ENCODE assay signal across 33 mouse cellular contexts in the genomic region with DNA sequence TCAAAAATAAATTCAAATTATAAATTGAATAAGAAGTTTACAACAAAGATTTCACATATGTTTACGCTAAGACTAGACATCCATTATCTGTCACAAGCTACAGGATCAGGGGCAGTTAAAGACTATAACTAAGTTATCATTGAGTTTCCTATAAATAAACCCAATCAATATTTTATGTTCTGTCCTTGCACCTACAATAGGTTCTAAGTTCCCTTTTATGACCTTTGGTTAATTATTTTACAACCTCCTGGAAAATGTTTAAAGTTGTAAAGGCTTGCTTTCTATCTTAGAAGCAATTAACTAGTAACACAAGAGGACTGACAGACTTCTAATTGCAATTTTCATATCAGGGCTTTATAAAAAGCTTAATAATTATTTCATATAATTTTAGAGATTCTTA.
"Had no signal": no experiment of that assay in that cellular context is flagged by ENCODE, and none has a peak within 500 bp of the region (broad histone marks: within the 10 kb centered on the region; RNA-seq: fewer than 3 reads in every experiment).

No protein-coding gene starts in this region.

- H3K4me2 ChIP-seq: heart, embryonic 11.5 days; heart, embryonic 12.5 days; heart, embryonic 13.5 days; heart, embryonic 15.5 days; hindbrain, embryonic 12.5 days; hindbrain, embryonic 13.5 days; hindbrain, embryonic 14.5 days; hindbrain, embryonic 15.5 days; kidney, embryonic 15.5 days had no signal

- H3K27me3 ChIP-seq: heart, embryonic 12.5 days; heart, embryonic 13.5 days; heart, embryonic 15.5 days; hindbrain, embryonic 12.5 days; hindbrain, embryonic 13.5 days; hindbrain, embryonic 15.5 days; kidney, embryonic 15.5 days had no signal

- H3K27ac ChIP-seq: heart, embryonic 10.5 days; heart, embryonic 13.5 days; heart, embryonic 15.5 days; hindbrain, embryonic 10.5 days; hindbrain, embryonic 12.5 days; hindbrain, embryonic 13.5 days; hindbrain, embryonic 14.5 days; hindbrain, embryonic 15.5 days; hindbrain, postnatal 0 days; kidney, embryonic 15.5 days; kidney, postnatal 0 days; layer of hippocampus, adult 2 months; left cerebral cortex, adult 2 months had no signal

- H3K4me1 ChIP-seq: heart, embryonic 10.5 days; heart, embryonic 12.5 days; heart, embryonic 13.5 days; heart, embryonic 15.5 days; hindbrain, embryonic 10.5 days; hindbrain, embryonic 12.5 days; hindbrain, embryonic 13.5 days; hindbrain, embryonic 15.5 days; kidney, embryonic 15.5 days had no signal

- H3K36me3 ChIP-seq: heart, embryonic 10.5 days; heart, embryonic 12.5 days; heart, embryonic 13.5 days; heart, embryonic 15.5 days; hindbrain, embryonic 10.5 days; hindbrain, embryonic 12.5 days; hindbrain, embryonic 13.5 days; hindbrain, embryonic 15.5 days; kidney, embryonic 15.5 days had no signal

- H3K9ac ChIP-seq: heart, embryonic 12.5 days; heart, embryonic 13.5 days; heart, embryonic 15.5 days; hindbrain, embryonic 12.5 days; hindbrain, embryonic 13.5 days; hindbrain, embryonic 14.5 days; hindbrain, embryonic 15.5 days; kidney, embryonic 15.5 days had no signal

- H3K9me3 ChIP-seq: heart, embryonic 10.5 days; heart, embryonic 13.5 days; heart, embryonic 15.5 days; hindbrain, embryonic 10.5 days; hindbrain, embryonic 12.5 days; hindbrain, embryonic 13.5 days; hindbrain, embryonic 15.5 days; kidney, embryonic 15.5 days had no signal

- ATAC-seq: hindbrain, embryonic 16.5 days; hindbrain, postnatal 0 days; inflammation-experienced regulatory T-cells, adult 6 months had no signal

- DNase-seq: heart, postnatal 10 days; heart, postnatal 14 days; heart, postnatal 36 days; heart, postnatal 4 days; kidney, adult 11 months; kidney, adult 18-20 months; kidney, adult 2 months; kidney, adult 8-10 months; kidney, adult 9 months; kidney, postnatal 10 days; kidney, postnatal 14 days; kidney, postnatal 25 days; kidney, postnatal 36 days; kidney, postnatal 4 days; layer of hippocampus, adult 9-11 months; layer of hippocampus, postnatal 36 days had no signal

- H3K4me3 ChIP-seq: heart, embryonic 10.5 days; heart, embryonic 12.5 days; heart, embryonic 13.5 days; heart, embryonic 15.5 days; hindbrain, embryonic 10.5 days; hindbrain, embryonic 12.5 days; hindbrain, embryonic 13.5 days; hindbrain, embryonic 15.5 days; kidney, embryonic 15.5 days; layer of hippocampus, adult 2 months; left cerebral cortex, adult 2 months had no signal
